Mouse (Mus musculus) heart, embryonic 12.5 days (tissue): ENCODE measurements around the gene Sox10. TPM values are rescaled to one million over a fixed set of nuclear protein-coding genes. Genes with fewer than 3 reads are reported as not detected.

Source experiments
- ATAC-seq: fragments of 200-750 bp; cut with Nextera tagmentation; 2 replicates; pipeline ENCODE4 v1.8.0; 2017; ENCODE audit warnings: moderate TSS enrichment, moderate library complexity; ENCODE audit not compliant: insufficient number of reproducible peaks, low FRiP score
- H3K27ac ChIP-seq: fragments of 300-500 bp; sonication (generic); 2 replicates; pipeline ENCODE4 v1.5.1; 2016; ENCODE audit warnings: mild to moderate bottlenecking, moderate library complexity; ENCODE audit not compliant: poor library complexity, severe bottlenecking
- H3K27me3 ChIP-seq: fragments of 300-500 bp; sonication (generic); replicated peaks from 2 replicates; pipeline ENCODE4 v1.6.1; 2016; ENCODE audit warnings: mild to moderate bottlenecking, moderate library complexity
- H3K36me3 ChIP-seq: fragments of 300-500 bp; sonication (generic); 2 replicates; pipeline ENCODE4 v1.6.1; 2016; ENCODE audit warnings: mild to moderate bottlenecking, moderate library complexity
- H3K4me1 ChIP-seq: fragments of 300-500 bp; sonication (generic); replicated peaks from 2 replicates; pipeline ENCODE4 v1.6.1; 2016; ENCODE audit warnings: mild to moderate bottlenecking
- H3K4me2 ChIP-seq: fragments of 300-500 bp; sonication (generic); 2 replicates; pipeline ENCODE4 v1.6.1; 2016; ENCODE audit warnings: mild to moderate bottlenecking, moderate library complexity
- H3K4me3 ChIP-seq: fragments of 300-500 bp; sonication (generic); 2 replicates; pipeline ENCODE4 v1.5.1; 2016; ENCODE audit warnings: mild to moderate bottlenecking
- H3K9ac ChIP-seq: fragments of 300-500 bp; sonication (generic); 2 replicates; pipeline ENCODE4 v1.6.1; 2016; ENCODE audit warnings: mild to moderate bottlenecking, moderate library complexity
- H3K9me3 ChIP-seq: fragments of 300-500 bp; sonication (generic); replicated peaks from 2 replicates; pipeline ENCODE4 v1.6.1; 2016; ENCODE audit warnings: mild to moderate bottlenecking, moderate library complexity
- WGBS: fragments of 180-500 bp; shearing (Covaris S2); methylation state at CpG from one replicate; pipeline ENCODE4 v1.1.7; 2016; 5-methylcytosine and 5-hydroxymethylcytosine counted together
- polyA plus RNA-seq: library from polyadenylated mRNA; unstranded; fragments of >200 nt; fragmentation: Nextera tagmentation; extraction: Ambion mirVana; gene quantifications from 2 replicates; pipeline ENCODE4 v1.2.1, GENCODE M21; 2016

The Sox10 gene
- polyA plus RNA-seq, 1 experiment from 2014 or later = 0.28 TPM

- no peak for ATAC-seq
- Histone ChIP-seq H3K9ac (no peak overlapping the region), H3K36me3 (peaks cover 100% of the 10 kb centered on the region), H3K9me3 (peaks cover 3% of the 10 kb centered on the region; the same call in 1 of the 2 replicates), H3K4me1 (peaks cover 20% of the 10 kb centered on the region), H3K27ac (no peak overlapping the region), H3K4me3 (no peak overlapping the region), H3K4me2 (no peak overlapping the region), H3K27me3 (no peaks in the 10 kb centered on the region)
- 83% methylated on average over 13 of the region's 13 CpGs for WGBS
Observed at GRCm38 (mm10) chr15:79122546-79122945, 42.5 kb downstream of the Sox10 start.

- Histone ChIP-seq H3K4me2 (no peak overlapping the region), H3K27ac (no peak overlapping the region), H3K36me3 (peaks cover 100% of the 10 kb centered on the region), H3K9ac (no peak overlapping the region), H3K4me3 (no peak overlapping the region), H3K27me3 (no peaks in the 10 kb centered on the region), H3K4me1 (peaks cover 20% of the 10 kb centered on the region), H3K9me3 (no peaks in the 10 kb centered on the region)
- 83% methylated on average over 4 of the region's 4 CpGs for WGBS
- no peak for ATAC-seq
Observed at GRCm38 (mm10) chr15:79122119-79122518, 42.9 kb downstream of the Sox10 start.

DNA sequence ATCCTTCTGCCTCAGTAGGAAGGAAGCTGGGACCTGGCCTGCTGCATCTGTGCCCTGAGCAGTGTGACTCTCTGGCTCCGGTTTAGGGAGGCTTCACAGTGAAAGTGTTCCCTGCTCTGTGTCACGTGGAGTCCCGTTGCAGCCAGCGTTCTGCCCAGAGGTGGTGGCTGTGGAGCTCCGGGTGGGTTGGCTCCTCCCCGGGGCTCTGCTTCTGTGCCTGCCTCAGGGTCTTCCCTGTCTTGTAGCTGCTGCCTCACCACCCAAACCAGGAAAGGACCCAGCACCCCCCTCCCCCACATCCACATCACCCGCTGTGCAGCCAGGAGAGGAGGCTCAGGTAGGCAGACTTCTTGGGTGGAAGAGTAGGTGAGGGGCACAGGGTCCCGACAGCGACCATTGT, 45.5 kb downstream of the Sox10 start:
- WGBS = 77% methylated on average over 9 of the region's 9 CpGs
- H3K27ac ChIP-seq = no peak overlapping the region
- H3K4me2 ChIP-seq = no peak overlapping the region
- no peak for ATAC-seq
- no peaks in the 10 kb centered on the region for H3K27me3 ChIP-seq
- H3K4me1 ChIP-seq = peaks cover 28% of the 10 kb centered on the region
- H3K36me3 ChIP-seq = peaks cover 100% of the 10 kb centered on the region
- H3K4me3 ChIP-seq = no peak overlapping the region
- no peak overlapping the region for H3K9ac ChIP-seq
- no peaks in the 10 kb centered on the region for H3K9me3 ChIP-seq

GRCm38 (mm10) chr15:79115276-79115675, 49.8 kb downstream of the Sox10 start:
- H3K4me3 ChIP-seq = no peak overlapping the region
- no peaks in the 10 kb centered on the region for H3K27me3 ChIP-seq
- 47% methylated on average over 5 of the region's 5 CpGs for WGBS
- ATAC-seq = no peak
- H3K27ac ChIP-seq = no peak overlapping the region
- peaks cover 38% of the 10 kb centered on the region for H3K4me1 ChIP-seq
- no peaks in the 10 kb centered on the region for H3K9me3 ChIP-seq
- no peak overlapping the region for H3K4me2 ChIP-seq
- H3K36me3 ChIP-seq = peaks cover 78% of the 10 kb centered on the region
- H3K9ac ChIP-seq = no peak overlapping the region

GRCm38 (mm10) chr15:79111774-79112173, 53.3 kb downstream of the Sox10 start:
- Histone ChIP-seq H3K4me1 (peaks cover 49% of the 10 kb centered on the region), H3K27me3 (no peaks in the 10 kb centered on the region), H3K9ac (peak overlapping the region; percentile 65), H3K9me3 (no peaks in the 10 kb centered on the region), H3K4me2 (peak overlapping the region; percentile 86), H3K36me3 (peaks cover 43% of the 10 kb centered on the region), H3K27ac (peak overlapping the region; percentile 89), H3K4me3 (peak overlapping the region; percentile 25)
- ATAC-seq = peak; percentile 49
- WGBS = 30% methylated on average over 4 of the region's 4 CpGs

GRCm38 (mm10) chr15:79110528-79110927, 54.5 kb downstream of the Sox10 start:
- H3K27ac ChIP-seq = peak overlapping the region; percentile 89
- peak overlapping the region; percentile 96 for H3K9ac ChIP-seq
- peak overlapping the region; percentile 86 for H3K4me2 ChIP-seq
- no peaks in the 10 kb centered on the region for H3K27me3 ChIP-seq
- no peak for ATAC-seq
- H3K4me3 ChIP-seq = peak overlapping the region; percentile 77
- peaks cover 52% of the 10 kb centered on the region for H3K4me1 ChIP-seq
- WGBS = 64% methylated on average over 2 of the region's 2 CpGs
- no peaks in the 10 kb centered on the region for H3K9me3 ChIP-seq
- H3K36me3 ChIP-seq = peaks cover 30% of the 10 kb centered on the region

DNA sequence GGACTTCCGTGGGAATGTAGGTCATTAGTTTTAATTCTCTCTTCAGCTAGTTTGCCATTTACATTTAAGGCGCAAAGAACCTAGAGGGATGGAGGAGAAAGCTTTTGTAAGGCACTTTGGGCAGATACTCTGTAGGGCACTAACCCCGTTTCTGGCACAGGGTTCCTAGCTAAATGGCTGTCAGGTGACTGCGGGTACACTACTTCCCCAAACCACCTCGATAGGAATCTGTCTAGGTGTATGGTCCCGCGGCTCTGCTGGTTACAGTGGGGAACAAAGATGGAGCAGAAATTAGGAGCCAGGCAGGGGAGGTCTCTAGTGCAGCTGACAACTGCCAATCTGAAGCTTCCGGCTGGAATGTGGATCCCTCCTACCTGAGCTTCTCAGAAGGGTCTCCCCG, 55.0 kb downstream of the Sox10 start:
- 11% methylated on average over 9 of the region's 9 CpGs for WGBS
- H3K27me3 ChIP-seq = no peaks in the 10 kb centered on the region
- peak overlapping the region; percentile 89 for H3K27ac ChIP-seq
- no peaks in the 10 kb centered on the region for H3K9me3 ChIP-seq
- peak overlapping the region; percentile 86 for H3K4me2 ChIP-seq
- H3K36me3 ChIP-seq = peaks cover 25% of the 10 kb centered on the region
- peak overlapping the region; percentile 96 for H3K9ac ChIP-seq
- no peak for ATAC-seq
- H3K4me3 ChIP-seq = peak overlapping the region; percentile 77
- peaks cover 49% of the 10 kb centered on the region for H3K4me1 ChIP-seq

DNA sequence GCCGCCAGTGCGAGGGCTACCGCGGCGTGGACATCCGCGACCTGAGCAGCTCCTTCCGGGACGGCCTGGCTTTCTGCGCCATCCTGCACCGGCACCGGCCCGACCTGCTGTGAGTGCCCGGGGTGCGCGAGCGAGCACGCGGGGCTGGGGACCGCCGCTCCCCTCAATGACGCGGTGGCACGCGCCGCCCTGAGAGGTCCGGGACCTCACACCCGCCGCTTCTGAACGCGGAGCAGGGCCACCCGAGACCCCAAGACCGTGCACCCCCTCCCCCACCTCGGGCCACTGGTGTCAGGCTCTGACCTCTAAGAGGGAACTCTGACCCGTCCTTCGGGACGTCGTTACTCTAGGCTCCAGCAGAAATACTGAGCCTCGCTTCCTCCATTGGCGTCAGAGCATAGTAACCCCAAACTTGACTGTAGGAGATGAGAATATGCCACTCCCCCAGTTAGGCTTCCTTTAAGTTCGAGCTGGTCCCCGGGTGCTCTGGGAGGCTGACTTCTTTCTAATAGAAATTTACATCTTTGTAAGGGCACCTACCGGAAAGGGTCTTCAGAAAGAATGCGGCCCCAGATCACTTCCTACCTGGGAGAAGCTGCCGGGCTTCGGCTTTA, 55.6 kb downstream of the Sox10 start:
- Histone ChIP-seq H3K27ac (peak overlapping the region; percentile 89), H3K4me1 (peaks cover 44% of the 10 kb centered on the region), H3K4me2 (peak overlapping the region; percentile 86), H3K36me3 (peaks cover 19% of the 10 kb centered on the region), H3K9me3 (no peaks in the 10 kb centered on the region), H3K4me3 (peak overlapping the region; percentile 77), H3K9ac (peak overlapping the region; percentile 96), H3K27me3 (no peaks in the 10 kb centered on the region)
- under 1% methylated on average over 41 of the region's 46 CpGs for WGBS
- ATAC-seq = peak; percentile 22; the same call in 1 of the 2 replicates

DNA sequence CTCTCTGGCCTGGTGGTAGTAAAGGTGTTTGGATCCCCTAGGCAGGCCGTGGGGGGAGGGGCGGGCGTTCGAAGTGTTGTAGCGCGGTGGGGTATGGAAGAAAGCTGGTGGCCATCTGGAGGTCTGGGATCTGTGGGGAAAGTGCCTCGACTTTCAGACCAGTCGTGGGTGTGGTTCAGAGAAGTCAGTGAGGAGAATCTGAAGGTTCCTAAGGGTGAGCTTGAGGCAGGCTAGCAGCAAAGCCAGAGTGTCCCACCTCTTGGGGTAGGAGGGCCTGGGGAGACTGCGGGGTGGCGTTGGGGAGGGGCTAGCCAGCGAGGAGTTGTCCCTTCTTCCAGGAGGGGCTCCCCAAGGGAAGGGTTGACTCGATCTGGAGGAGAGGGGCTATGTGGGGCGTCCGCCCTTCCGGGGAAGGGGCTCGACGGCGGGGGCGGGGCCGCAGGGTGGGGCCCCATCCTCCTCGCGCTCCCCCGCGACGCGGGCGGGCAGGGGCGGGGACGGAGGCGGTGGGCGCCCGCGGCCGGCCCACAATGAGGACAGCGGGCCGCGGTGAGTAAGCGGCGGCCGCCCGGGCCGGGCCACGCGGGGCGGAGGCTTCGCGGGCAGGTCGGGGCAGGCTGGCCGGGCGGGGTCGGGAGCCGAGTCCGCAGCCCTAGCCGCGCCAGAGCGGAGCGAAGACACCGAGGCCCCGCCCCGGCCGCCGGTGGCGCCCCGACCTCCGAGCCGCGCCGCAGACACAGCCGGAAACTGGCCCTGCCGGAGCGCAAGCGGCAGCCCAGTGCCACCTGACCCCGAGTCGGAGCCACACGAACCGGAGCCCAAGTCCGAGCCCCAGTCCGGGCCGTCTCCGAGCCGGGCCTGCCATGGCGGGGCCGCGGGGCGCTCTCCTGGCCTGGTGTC, 56.4 kb downstream of the Sox10 start, which contains the start of gene Micall1:
Gene Micall1 (plus strand): TSS at position 478 of the 900 bp plus-strand sequence.
- Histone ChIP-seq H3K4me2 (peak within 1 kb of the TSS; percentile 86), H3K4me3 (peak within 1 kb of the TSS; percentile 77), H3K36me3 (peaks cover 12% of the 10 kb centered on the region), H3K9me3 (no peaks in the 10 kb centered on the region), H3K4me1 (peaks cover 44% of the 10 kb centered on the region), H3K27me3 (no peaks in the 10 kb centered on the region), H3K9ac (peak within 1 kb of the TSS; percentile 96), H3K27ac (peak within 1 kb of the TSS; percentile 89)
- under 1% methylated on average over 74 of the region's 85 CpGs for WGBS
- peak; percentile 75 for ATAC-seq

GRCm38 (mm10) chr15:79107966-79108365, 57.1 kb downstream of the Sox10 start:
- H3K27me3 ChIP-seq = no peaks in the 10 kb centered on the region
- peak overlapping the region; percentile 89 for H3K27ac ChIP-seq
- ATAC-seq = no peak
- H3K36me3 ChIP-seq = peaks cover 5% of the 10 kb centered on the region
- H3K4me1 ChIP-seq = peaks cover 43% of the 10 kb centered on the region
- H3K9ac ChIP-seq = peak overlapping the region; percentile 96
- H3K9me3 ChIP-seq = no peaks in the 10 kb centered on the region
- H3K4me3 ChIP-seq = no peak overlapping the region; the same call in 1 of the 2 replicates
- WGBS = 12% methylated on average over 7 of the region's 7 CpGs
- peak overlapping the region; percentile 86 for H3K4me2 ChIP-seq

DNA sequence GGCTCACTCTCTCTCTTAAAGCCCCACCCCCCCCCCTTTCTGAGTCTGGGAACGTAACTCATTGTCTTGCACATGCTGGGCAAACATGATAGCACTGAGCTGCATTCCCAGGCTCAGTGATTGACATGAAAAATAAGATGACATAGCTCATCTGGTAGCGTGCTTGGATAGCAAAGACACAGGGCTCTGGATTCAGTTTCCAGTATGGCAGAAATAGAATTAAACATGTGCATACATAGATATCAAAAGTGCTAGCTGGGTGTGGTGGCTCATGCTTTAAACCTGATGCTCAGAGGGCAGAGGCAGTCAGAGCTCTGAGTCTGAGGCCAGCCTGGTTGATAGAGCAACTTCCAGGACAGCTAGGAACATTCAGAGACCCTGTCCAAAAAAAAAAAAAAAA, 59.2 kb downstream of the Sox10 start:
- Histone ChIP-seq H3K27ac (no peak overlapping the region), H3K9ac (no peak overlapping the region), H3K4me3 (no peak overlapping the region), H3K27me3 (no peaks in the 10 kb centered on the region), H3K4me1 (peaks cover 40% of the 10 kb centered on the region), H3K36me3 (no peaks in the 10 kb centered on the region), H3K9me3 (no peaks in the 10 kb centered on the region), H3K4me2 (no peak overlapping the region)
- no peak for ATAC-seq
- 45% methylated on average over 2 of the region's 2 CpGs for WGBS
